Mouse (Mus musculus): ENCODE data around the gene Il5ra. TPM values are rescaled to one million over a fixed set of nuclear protein-coding genes. Genes with fewer than 3 reads are reported as not detected.

Gene Il5ra
- total RNA-seq, 2 experiments from 2014 or later = not detected

GRCm38 (mm10) chr6:106740244-106740825, 8.5 kb downstream of the Il5ra start:
- intact Hi-C loops (cut with DNase I) = no loop called here
- no peak for DNase-seq

GRCm38 (mm10) chr6:106738229-106738628, 10.6 kb downstream of the Il5ra start:
- DNase-seq = no peak
- intact Hi-C loops (cut with DNase I) = no loop called here

- intact Hi-C loops (cut with DNase I) = no loop called here
- DNase-seq = no peak
These were observed 16.3 kb downstream of the Il5ra start for GRCm38 (mm10) chr6:106732563-106732962.

- intact Hi-C loops (cut with DNase I) = no loop called here
- DNase-seq = no peak
These were observed 19.0 kb downstream of the Il5ra start for GRCm38 (mm10) chr6:106729682-106730314.

GRCm38 (mm10) chr6:106727703-106728102, 21.1 kb downstream of the Il5ra start:
- DNase-seq = no peak
- intact Hi-C loops (cut with DNase I) = no loop called here

- intact Hi-C loops (cut with DNase I) = no loop called here
These were observed 22.8 kb downstream of the Il5ra start for GRCm38 (mm10) chr6:106726078-106726477.

GRCm38 (mm10) chr6:106725642-106726041, 23.2 kb downstream of the Il5ra start:
- intact Hi-C loops (cut with DNase I) = no loop called here

More at GRCm38 (mm10) chr6:106726078-106726477, 22.8 kb downstream of the Il5ra start:
- no peak for DNase-seq

GRCm38 (mm10) chr6:106705506-106706035, 43.3 kb downstream of the Il5ra start:
- intact Hi-C loops (cut with DNase I) = no loop called here
- no peak for DNase-seq

More at GRCm38 (mm10) chr6:106725642-106726041, 23.2 kb downstream of the Il5ra start:
- DNase-seq = no peak

- DNase-seq = no peak
- intact Hi-C loops (cut with DNase I) = no loop called here
These were observed 46.9 kb downstream of the Il5ra start for GRCm38 (mm10) chr6:106701931-106702330.

- DNase-seq = no peak
- intact Hi-C loops (cut with DNase I) = no loop called here
These were observed 73.3 kb downstream of the Il5ra start for GRCm38 (mm10) chr6:106675581-106675980.

GRCm38 (mm10) chr6:106663780-106664651, 84.8 kb downstream of the Il5ra start:
- no peak for DNase-seq
- intact Hi-C loops (cut with DNase I) = no loop called here

Other genes starting within 250 kb of the Il5ra start
- 10 to 100 TPM; 19.1 to 24.5 TPM for gene Trnt1, start 20.1 kb upstream of the Il5ra start, total RNA-seq (2021)
- 10 to 100 TPM; 40.3 to 45.1 TPM for gene Crbn, start 51.0 kb upstream of the Il5ra start, total RNA-seq (2021)

All from gastrocnemius, postnatal 36 days (tissue).